ENCODE assay signal across 20 mouse cellular contexts in genomic region chr10:75245806-75246205, GRCm38 (mm10). TPM values are rescaled to one million over a fixed set of nuclear protein-coding genes. Genes with fewer than 3 reads are reported as not detected.
DNase-seq lines count a peak whose midpoint lies in the region; ATAC-seq and TF ChIP-seq lines count a peak whose summit lies in the region.
"Had no signal": no experiment of that assay in that cellular context is flagged by ENCODE, and none has a peak within 500 bp of the region (broad histone marks: within the 10 kb centered on the region; RNA-seq: fewer than 3 reads in every experiment).

No protein-coding gene starts in this region.

- TF ChIP-seq CTCF in midbrain, postnatal 0 days (IDR thresholded peaks at IDR 0.05): no peak
- no peak for TF ChIP-seq CTCF in thymus, adult 2 months (IDR thresholded peaks at IDR 0.05; ENCODE audit: borderline replicate concordance, control insufficient read depth, extremely low read depth, insufficient read depth, low read length, poor library complexity)

- H3K27ac ChIP-seq in midbrain, postnatal 0 days (ENCODE audit: low read depth, low read length): no peak overlapping the region
- H3K27ac ChIP-seq in midbrain, embryonic 13.5 days: no peak overlapping the region
- no peak overlapping the region for H3K27ac ChIP-seq in thymus, adult 2 months (ENCODE audit: control insufficient read depth, insufficient read depth, low read length)
- H3K27ac ChIP-seq in forebrain, embryonic 14.5 days (ENCODE audit: low read depth, low read length): no peak overlapping the region
- H3K27ac ChIP-seq: heart, embryonic 13.5 days; hindbrain, embryonic 14.5 days; left cerebral cortex, adult 2 months; neural tube, embryonic 15.5 days had no signal

- H3K4me2 ChIP-seq in midbrain, postnatal 0 days (ENCODE audit: low read depth, low read length, poor library complexity, severe bottlenecking): no peak overlapping the region
- H3K4me2 ChIP-seq in midbrain, embryonic 13.5 days (replicated peaks): no peak overlapping the region
- H3K4me2 ChIP-seq in forebrain, embryonic 14.5 days (ENCODE audit: low read length): no peak overlapping the region
- H3K4me2 ChIP-seq: heart, embryonic 13.5 days; hindbrain, embryonic 14.5 days; neural tube, embryonic 15.5 days had no signal

- no peaks in the 10 kb centered on the region for H3K27me3 ChIP-seq in midbrain, postnatal 0 days (ENCODE audit: insufficient read depth, low read length)
- H3K27me3 ChIP-seq in midbrain, embryonic 13.5 days: no peaks in the 10 kb centered on the region
- no peaks in the 10 kb centered on the region for H3K27me3 ChIP-seq in thymus, adult 2 months (ENCODE audit: control insufficient read depth, insufficient read depth, low read length)
- H3K27me3 ChIP-seq in forebrain, embryonic 14.5 days (replicated peaks; ENCODE audit: control insufficient read depth, insufficient read depth, low read length): no peaks in the 10 kb centered on the region
- H3K27me3 ChIP-seq: heart, embryonic 13.5 days; neural tube, embryonic 15.5 days had no signal

- no peak overlapping the region for H3K9ac ChIP-seq in midbrain, postnatal 0 days (replicated peaks; ENCODE audit: low read length, poor library complexity, severe bottlenecking)
- H3K9ac ChIP-seq in midbrain, embryonic 13.5 days (replicated peaks): no peak overlapping the region
- H3K9ac ChIP-seq in forebrain, embryonic 14.5 days (ENCODE audit: low read length): no peak overlapping the region
- H3K9ac ChIP-seq: heart, embryonic 13.5 days; hindbrain, embryonic 14.5 days; neural tube, embryonic 15.5 days had no signal

- TF ChIP-seq POLR2A in thymus, adult 2 months (IDR thresholded peaks at IDR 0.05; ENCODE audit: control insufficient read depth, extremely low read depth, insufficient read depth, low read length, poor library complexity): no peak

- peak; percentile 31 for DNase-seq in midbrain, postnatal 0 days (ENCODE audit: low spot score)
- peak; percentile 78 for DNase-seq in cerebellum, adult 11 months
- DNase-seq in cerebellum, adult 8-10 months: peak; percentile 79
- DNase-seq in cerebellum, postnatal 36 days: peak; percentile 78 to 83
- no peak for DNase-seq in thymus, adult 2 months
- DNase-seq in forebrain, embryonic 14.5 days (ENCODE audit: low spot score): no peak
- DNase-seq: adrenal gland, postnatal 14 days; gastrocnemius, postnatal 14 days; heart, adult 18-20 months; kidney, adult 2 months; kidney, postnatal 10 days; lung, postnatal 4 days; thymus, postnatal 36 days had no signal

- no peak overlapping the region for H3K4me3 ChIP-seq in midbrain, postnatal 0 days (ENCODE audit: low read depth, low read length)
- no peak overlapping the region for H3K4me3 ChIP-seq in midbrain, embryonic 13.5 days (replicated peaks)
- no peak overlapping the region for H3K4me3 ChIP-seq in thymus, adult 2 months (ENCODE audit: control insufficient read depth, insufficient read depth, low read length)
- H3K4me3 ChIP-seq in forebrain, embryonic 14.5 days (ENCODE audit: low read depth, low read length): no peak overlapping the region
- H3K4me3 ChIP-seq: heart, embryonic 13.5 days; left cerebral cortex, adult 2 months; neural tube, embryonic 15.5 days had no signal

- H3K4me1 ChIP-seq in midbrain, postnatal 0 days (ENCODE audit: insufficient read depth, low read length): no peaks in the 10 kb centered on the region
- H3K4me1 ChIP-seq in midbrain, embryonic 13.5 days (replicated peaks): no peaks in the 10 kb centered on the region
- no peaks in the 10 kb centered on the region for H3K4me1 ChIP-seq in thymus, adult 2 months (replicated peaks; ENCODE audit: control insufficient read depth, insufficient read depth, low read length)
- H3K4me1 ChIP-seq in forebrain, embryonic 14.5 days (ENCODE audit: control insufficient read depth, insufficient read depth, low read length): no peaks in the 10 kb centered on the region
- H3K4me1 ChIP-seq: neural tube, embryonic 15.5 days had no signal

- WGBS in midbrain, postnatal 0 days: 94% methylated on average over 13 of the region's 13 CpGs
- WGBS in midbrain, embryonic 13.5 days: 94% methylated on average over 13 of the region's 13 CpGs
- WGBS in thymus, adult 2 months: 97% methylated on average over 13 of the region's 13 CpGs
- WGBS in forebrain, embryonic 14.5 days: 93% methylated on average over 13 of the region's 13 CpGs

- no peaks in the 10 kb centered on the region for H3K9me3 ChIP-seq in midbrain, postnatal 0 days (ENCODE audit: low read length)
- no peaks in the 10 kb centered on the region for H3K9me3 ChIP-seq in midbrain, embryonic 13.5 days
- H3K9me3 ChIP-seq in forebrain, embryonic 14.5 days (replicated peaks; ENCODE audit: control insufficient read depth, low read length): no peaks in the 10 kb centered on the region
- H3K9me3 ChIP-seq: heart, embryonic 13.5 days; neural tube, embryonic 15.5 days had no signal

- ATAC-seq in midbrain, postnatal 0 days (ENCODE audit: low FRiP score): no peak
- no peak for ATAC-seq in midbrain, embryonic 13.5 days
- ATAC-seq in forebrain, embryonic 14.5 days: no peak
- ATAC-seq: activated CD4-positive, CD25-positive, alpha-beta regulatory T cell, adult 4 months; forebrain, embryonic 16.5 days had no signal

- H3K36me3 ChIP-seq in midbrain, postnatal 0 days (ENCODE audit: insufficient read depth, low read length): peaks cover 48% of the 10 kb centered on the region
- H3K36me3 ChIP-seq in midbrain, embryonic 13.5 days: peaks cover 85% of the 10 kb centered on the region
- H3K36me3 ChIP-seq in thymus, adult 2 months (ENCODE audit: control insufficient read depth, insufficient read depth, low read length): peaks cover 67% of the 10 kb centered on the region
- H3K36me3 ChIP-seq in forebrain, embryonic 14.5 days (ENCODE audit: control insufficient read depth, insufficient read depth, low read length): peaks cover 80% of the 10 kb centered on the region

RNA-seq across cellular contexts. Expression of gene Specc1l, which starts 33.9 kb away (rescaled TPM):
- total RNA-seq in midbrain, postnatal 0 days (2014; rRNA removed): 37.5 and 52.8 TPM in 2 replicates
- polyA plus RNA-seq in midbrain, postnatal 0 days (2015; fragmentation: Nextera tagmentation; extraction: Ambion mirVana): 21.1 and 23.6 TPM in 2 replicates
- polyA plus RNA-seq in midbrain, embryonic 13.5 days (2015; fragmentation: Nextera tagmentation; extraction: Ambion mirVana): 36.7 and 38.7 TPM in 2 replicates
- 25.9 and 31.6 TPM in 2 replicates for polyA plus RNA-seq in thymus, adult 2 months (2012; rRNA removed)
- 24.3 and 29.6 TPM in 2 replicates for polyA plus RNA-seq in forebrain, embryonic 14.5 days (2014; fragmentation: Nextera tagmentation; extraction: Ambion mirVana)

Comparison
In these comparisons a context has a peak if more than half of its experiments do, and no peak if none do; other contexts are left out.
1. DNase-seq: peak in midbrain, postnatal 0 days (single experiment), cerebellum, adult 11 months (single experiment), cerebellum, adult 8-10 months (single experiment) and cerebellum, postnatal 36 days (2 of 2); none in thymus, adult 2 months (single experiment) and forebrain, embryonic 14.5 days (single experiment).